Mouse (Mus musculus): Measurements from ENCODE around the gene Strn4.

Gene Strn4

GRCm38 (mm10) chr7:16841078-16841477 lies 25.4 kb downstream of the Strn4 start:
- DNase-seq (ENCODE audit: extremely low read depth, insufficient read length, low spot score) = no peak

GRCm38 (mm10) chr7:16841561-16842560 lies 26.2 kb downstream of the Strn4 start:
- no peak for DNase-seq (ENCODE audit: extremely low read depth, insufficient read length, low spot score)

- peak; percentile 76 for DNase-seq (ENCODE audit: extremely low read depth, insufficient read length, low spot score)
Observed at GRCm38 (mm10) chr7:16842645-16843063, 27.0 kb downstream of the Strn4 start, which contains the start of gene Prkd2. TSS of gene Prkd2 (plus strand) at chr7:16842902.

- DNase-seq (ENCODE audit: extremely low read depth, insufficient read length, low spot score) = peak; percentile 35
Observed at GRCm38 (mm10) chr7:16843441-16844171, 27.9 kb downstream of the Strn4 start.

- no peak for DNase-seq (ENCODE audit: extremely low read depth, insufficient read length, low spot score)
Observed at GRCm38 (mm10) chr7:16844696-16845071, 29.0 kb downstream of the Strn4 start.

- no peak for DNase-seq (ENCODE audit: extremely low read depth, insufficient read length, low spot score)
Observed at GRCm38 (mm10) chr7:16845072-16845819, 29.6 kb downstream of the Strn4 start.

- DNase-seq (ENCODE audit: extremely low read depth, insufficient read length, low spot score) = no peak
Observed at GRCm38 (mm10) chr7:16845820-16846167, 30.1 kb downstream of the Strn4 start.

- DNase-seq (ENCODE audit: extremely low read depth, insufficient read length, low spot score) = no peak
Observed at GRCm38 (mm10) chr7:16846775-16847174, 31.1 kb downstream of the Strn4 start.

- DNase-seq (ENCODE audit: extremely low read depth, insufficient read length, low spot score) = no peak
Observed at GRCm38 (mm10) chr7:16847507-16847906, 31.8 kb downstream of the Strn4 start.

- DNase-seq (ENCODE audit: extremely low read depth, insufficient read length, low spot score) = no peak
Observed at GRCm38 (mm10) chr7:16848579-16848978, 32.9 kb downstream of the Strn4 start.

GRCm38 (mm10) chr7:16851636-16852035 lies 35.9 kb downstream of the Strn4 start:
- no peak for DNase-seq (ENCODE audit: extremely low read depth, insufficient read length, low spot score)

- no peak for DNase-seq (ENCODE audit: extremely low read depth, insufficient read length, low spot score)
Observed at GRCm38 (mm10) chr7:16853302-16853831, 37.7 kb downstream of the Strn4 start.

GRCm38 (mm10) chr7:16858336-16858735 lies 42.6 kb downstream of the Strn4 start:
- no peak for DNase-seq (ENCODE audit: extremely low read depth, insufficient read length, low spot score)

- DNase-seq (ENCODE audit: extremely low read depth, insufficient read length, low spot score) = no peak
Observed at GRCm38 (mm10) chr7:16859902-16860651, 44.4 kb downstream of the Strn4 start.

- DNase-seq (ENCODE audit: extremely low read depth, insufficient read length, low spot score) = no peak
Observed at GRCm38 (mm10) chr7:16867488-16867887, 51.8 kb downstream of the Strn4 start.

GRCm38 (mm10) chr7:16869497-16869896 lies 53.8 kb downstream of the Strn4 start:
- no peak for DNase-seq (ENCODE audit: extremely low read depth, insufficient read length, low spot score)

- DNase-seq (ENCODE audit: extremely low read depth, insufficient read length, low spot score) = no peak
Observed at GRCm38 (mm10) chr7:16871600-16871999, 55.9 kb downstream of the Strn4 start.

- DNase-seq (ENCODE audit: extremely low read depth, insufficient read length, low spot score) = no peak
Observed at GRCm38 (mm10) chr7:16872478-16872877, 56.8 kb downstream of the Strn4 start.

- no peak for DNase-seq (ENCODE audit: extremely low read depth, insufficient read length, low spot score)
Observed at GRCm38 (mm10) chr7:16873392-16873791, 57.7 kb downstream of the Strn4 start.

GRCm38 (mm10) chr7:16874190-16874589 lies 58.5 kb downstream of the Strn4 start:
- DNase-seq (ENCODE audit: extremely low read depth, insufficient read length, low spot score) = peak; percentile 66
